Mouse (Mus musculus) stomach, postnatal 0 days (tissue): ENCODE results near the gene Nudt16l1.

Experiments
- CTCF ChIP-seq: IDR thresholded peaks from 2 replicates; pipeline ENCODE4 v1.5.1; 2016; ENCODE audit warnings: antibody characterized with exemption, low read depth, mild to moderate bottlenecking, moderate library complexity
- EP300 ChIP-seq: optimal IDR thresholded peaks from 2 replicates; pipeline ENCODE3; 2016; ENCODE audit warnings: antibody characterized with exemption

DNA sequence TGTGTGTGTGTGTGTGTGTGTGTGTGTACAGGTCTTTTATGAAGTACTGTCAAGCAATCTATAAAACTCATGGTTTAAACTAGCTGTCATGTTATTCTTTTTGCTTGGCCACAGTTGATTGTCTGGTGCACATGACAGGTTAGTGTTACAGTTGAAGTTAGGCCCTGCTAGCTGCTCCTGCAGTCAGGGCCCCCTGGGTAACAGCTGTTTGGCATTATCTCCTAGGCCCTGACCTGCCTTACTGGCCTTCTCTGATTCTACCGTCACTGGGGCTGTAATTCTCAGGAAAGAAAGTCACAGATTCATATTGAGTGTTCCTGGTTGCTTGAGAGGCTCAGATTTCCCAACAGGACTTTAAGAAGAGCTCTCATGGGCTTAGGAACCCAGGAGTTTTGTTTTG lies 33.0 kb upstream of the Nudt16l1 start:
- TF ChIP-seq CTCF (no peak), EP300 (no peak)
